Mouse (Mus musculus) adrenal gland, postnatal 14 days (tissue): ENCODE results near the gene Mylk. TPM values are rescaled to one million over a fixed set of nuclear protein-coding genes. Genes with fewer than 3 reads are reported as not detected.

Experiments
- DNase-seq: peaks from one replicate; pipeline ENCODE4 v3.0.0; 2021; ENCODE audit warnings: mixed read lengths
- total RNA-seq: library from RNA; stranded (reverse); gene quantifications from 2 replicates; pipeline ENCODE4 v1.2.3, GENCODE M21; 2021

Mylk gene
- total RNA-seq, 1 experiment from 2014 or later, result 47.3 TPM

DNA sequence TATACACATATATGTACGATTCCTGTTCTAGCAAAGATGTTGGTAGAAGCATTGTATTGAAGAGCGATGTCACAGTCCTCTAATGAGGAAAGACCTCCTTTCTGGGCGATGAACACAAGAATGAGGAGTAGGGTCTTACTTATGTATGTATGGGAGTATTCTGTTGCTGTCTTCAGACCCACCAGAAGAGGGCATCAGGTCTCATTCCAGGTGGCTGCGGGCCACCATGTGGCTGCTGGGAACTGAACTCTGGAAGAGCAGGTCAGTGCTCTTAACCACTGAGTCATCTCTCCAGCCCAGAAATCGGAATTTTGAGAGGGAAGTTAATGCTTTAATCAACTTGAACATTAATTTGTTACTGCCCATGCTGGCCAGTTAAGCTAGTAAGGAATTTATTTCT, 279.3 kb downstream of the Mylk start:
- no peak for DNase-seq

DNA sequence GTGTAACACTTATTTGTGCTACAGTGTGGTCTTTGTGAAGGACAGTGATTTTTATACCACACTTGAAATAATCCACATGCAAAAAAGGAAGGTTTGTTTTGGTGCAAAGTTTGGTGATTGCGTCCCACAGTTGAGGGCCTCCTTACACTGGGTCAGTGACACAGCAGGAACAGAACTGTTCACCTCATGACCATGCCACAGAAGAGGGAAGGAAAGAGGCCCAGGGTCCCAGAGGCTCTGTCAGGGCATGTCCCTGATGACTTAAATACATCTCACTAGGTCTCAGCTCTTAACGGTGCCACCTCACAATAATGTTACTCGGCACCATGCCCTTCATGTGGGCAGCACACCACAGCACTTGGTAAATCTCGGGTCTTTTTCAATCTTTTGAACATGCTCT, 280.3 kb downstream of the Mylk start:
- DNase-seq, result no peak

GRCm38 (mm10) chr16:35033241-35033640, 288.2 kb downstream of the Mylk start:
- DNase-seq, result no peak

DNA sequence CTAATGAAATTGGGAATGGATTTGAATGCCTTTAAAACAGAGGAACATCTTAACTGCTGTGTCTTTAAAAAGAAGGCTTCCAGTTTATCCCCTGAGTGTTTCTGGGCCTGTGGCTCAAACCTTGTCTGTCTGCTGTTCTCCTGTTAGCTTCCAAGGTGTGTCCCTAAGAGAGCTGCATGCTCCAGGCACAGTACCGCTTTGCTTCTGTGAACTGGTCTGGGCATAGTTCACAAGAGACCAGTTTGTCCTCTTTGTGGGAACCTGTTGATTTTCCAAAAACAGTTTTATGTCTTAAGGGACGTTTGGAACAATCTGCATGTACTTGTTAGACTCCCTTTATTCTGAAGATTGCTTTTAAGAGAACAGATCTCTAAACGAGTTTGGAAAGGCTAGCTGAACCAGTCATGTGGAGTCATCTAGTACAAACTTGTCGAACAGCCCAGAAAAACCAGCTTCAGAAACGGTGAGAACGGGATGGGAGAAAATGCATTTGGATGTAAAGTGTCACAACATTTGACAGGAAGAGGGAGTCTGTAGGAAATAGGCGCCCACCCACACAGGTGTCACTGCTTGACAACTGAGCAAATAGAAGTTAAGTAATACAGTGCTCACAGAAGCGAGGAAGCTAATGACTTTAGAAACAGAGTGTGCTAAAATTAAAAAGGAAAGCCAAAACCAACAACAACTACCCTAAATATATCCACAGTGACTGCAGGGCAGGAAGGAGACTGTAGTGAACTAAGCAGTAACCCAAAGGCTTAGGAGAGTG, 289.0 kb downstream of the Mylk start:
- DNase-seq, result no peak

- no peak for DNase-seq
Measured at GRCm38 (mm10) chr16:35034971-35035370, 290.0 kb downstream of the Mylk start.

DNA sequence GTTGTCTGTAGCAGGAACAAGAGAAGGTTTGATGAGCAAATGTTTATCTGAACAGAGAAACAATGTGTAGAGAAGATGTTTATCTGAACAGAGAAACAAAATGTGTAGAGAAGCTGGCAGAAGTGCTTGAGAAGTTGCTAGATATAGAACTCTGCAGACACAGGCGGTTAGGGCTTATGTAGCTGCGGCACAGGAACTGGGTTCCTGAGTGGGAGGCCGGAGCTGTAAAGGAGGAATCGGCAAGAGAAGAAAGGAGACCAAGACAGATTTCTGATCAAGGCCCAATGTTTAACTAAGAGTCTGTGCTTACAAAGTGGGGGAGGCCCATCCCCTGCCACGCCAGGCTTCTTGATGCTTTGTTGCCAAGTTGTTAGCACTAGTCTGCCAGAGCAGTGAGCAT, 291.7 kb downstream of the Mylk start:
- DNase-seq, result no peak

DNA sequence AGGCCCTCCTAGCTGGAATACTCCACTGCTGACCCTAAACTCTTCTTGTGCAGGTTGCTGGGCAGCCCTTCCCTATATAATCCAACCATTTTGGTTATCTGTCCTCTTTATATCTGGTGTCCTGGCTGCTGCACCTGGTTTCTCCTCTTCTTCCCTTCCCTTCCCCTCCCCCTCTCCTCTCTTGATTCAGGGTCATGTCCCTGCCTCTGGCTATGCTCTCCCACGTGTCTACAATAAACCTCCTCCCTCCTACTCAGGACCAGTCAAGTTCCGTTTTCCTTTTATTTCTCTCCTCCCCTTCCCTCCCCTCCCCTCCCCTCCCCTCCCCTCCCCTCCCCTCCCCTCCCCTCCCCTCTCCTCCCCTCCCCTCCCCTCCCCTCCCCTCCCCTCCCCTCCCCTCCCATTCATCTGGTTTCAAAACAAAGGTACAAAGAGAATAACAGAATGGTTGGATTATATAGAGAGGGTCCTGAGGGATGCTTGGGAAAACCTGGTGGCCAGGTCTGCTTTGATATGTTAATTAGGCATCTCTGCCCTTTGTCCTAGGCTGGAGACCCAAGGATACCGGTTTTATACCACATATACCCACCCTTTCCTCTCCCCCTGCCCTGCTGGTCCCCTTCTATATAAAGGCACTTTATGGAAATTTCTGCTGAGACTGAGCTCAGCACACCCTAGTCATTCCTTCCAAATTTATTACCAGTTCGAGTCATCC, 293.5 kb downstream of the Mylk start:
- no peak for DNase-seq

- no peak for DNase-seq
Measured at GRCm38 (mm10) chr16:35040154-35040553, 295.1 kb downstream of the Mylk start.

DNA sequence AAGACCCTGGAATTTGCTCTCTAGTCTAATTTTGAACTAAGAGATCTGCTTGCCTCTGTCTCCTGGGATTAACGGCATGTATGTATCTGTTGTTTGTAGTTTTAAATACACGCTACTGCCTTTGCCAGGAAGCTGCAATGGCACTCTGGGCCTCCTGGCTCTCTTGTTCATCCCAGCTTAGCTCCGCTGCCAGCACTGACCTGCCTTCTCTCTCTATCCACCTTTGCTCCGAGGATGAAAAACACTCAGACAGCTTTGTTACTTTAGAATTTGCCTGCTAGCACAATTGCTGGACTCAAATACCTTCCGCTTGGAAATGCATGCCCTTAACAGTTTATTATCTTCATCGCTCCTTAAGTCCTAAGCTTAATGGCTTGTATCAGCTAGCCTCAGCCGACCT, 296.0 kb downstream of the Mylk start:
- DNase-seq, result no peak

DNA sequence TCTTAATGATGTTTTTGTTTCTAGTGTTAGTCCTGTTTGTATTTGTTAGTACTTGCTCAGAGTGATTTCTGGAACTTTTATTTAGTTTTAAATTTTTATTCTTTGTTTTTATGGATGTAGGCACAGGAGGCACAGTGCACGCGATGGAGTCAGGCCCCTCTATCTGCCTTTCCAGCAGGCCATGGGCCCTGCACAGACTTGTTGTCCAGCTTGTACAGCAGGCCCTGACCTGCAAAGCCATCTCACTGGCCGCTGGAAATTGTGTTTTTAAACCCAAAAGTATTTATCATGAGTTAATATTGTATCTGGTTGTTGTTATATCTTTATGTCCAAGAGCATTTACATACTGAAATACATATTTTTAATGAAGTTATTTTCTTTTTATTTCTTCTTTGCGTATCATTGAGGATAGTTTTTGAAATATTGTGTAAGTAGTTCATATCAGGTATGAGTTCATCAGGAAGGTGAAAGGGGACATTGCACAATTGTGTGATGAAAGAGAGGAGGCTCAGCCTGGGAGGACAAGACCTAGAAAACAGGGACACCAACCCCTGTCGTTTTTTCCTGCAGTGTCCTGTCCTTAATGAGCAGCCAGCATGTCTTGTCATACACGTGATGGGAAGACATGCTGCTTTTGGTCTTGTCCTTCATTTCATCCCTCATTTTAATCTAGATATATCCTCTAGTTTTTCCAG, 301.2 kb downstream of the Mylk start:
- DNase-seq, result no peak

DNA sequence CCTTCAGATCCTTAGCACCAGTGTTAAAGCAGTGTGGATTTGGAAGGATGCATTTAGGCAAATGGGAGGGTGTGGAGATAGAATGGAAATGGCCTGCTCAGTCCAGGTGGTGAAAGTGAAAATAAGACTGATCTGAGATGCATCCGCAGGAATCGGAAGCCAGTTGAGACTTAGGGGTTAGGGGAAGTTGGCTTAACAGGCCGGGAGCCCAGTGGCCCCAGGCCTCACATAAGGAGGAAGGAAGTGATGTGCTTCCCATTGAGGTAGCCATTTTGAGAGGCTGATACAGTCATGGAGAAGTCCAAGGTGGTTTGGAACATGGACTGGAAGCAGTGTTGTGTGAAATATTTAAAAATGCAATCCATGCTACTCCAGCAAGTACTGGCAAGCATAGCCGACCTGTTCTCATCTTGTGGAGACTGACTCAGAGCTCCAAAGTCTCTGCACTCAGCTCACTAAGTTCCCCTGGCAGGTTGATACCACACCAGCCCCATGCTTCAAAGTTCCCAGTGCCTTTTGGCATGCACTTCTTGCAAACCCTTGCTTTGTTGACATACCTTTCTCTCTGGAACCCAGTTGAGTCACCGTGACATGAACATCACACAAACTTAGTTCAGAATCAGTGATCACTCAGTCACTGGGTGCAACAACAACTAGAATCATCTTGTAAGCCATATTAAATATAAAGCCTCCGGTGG, 302.4 kb downstream of the Mylk start:
- no peak for DNase-seq

DNA sequence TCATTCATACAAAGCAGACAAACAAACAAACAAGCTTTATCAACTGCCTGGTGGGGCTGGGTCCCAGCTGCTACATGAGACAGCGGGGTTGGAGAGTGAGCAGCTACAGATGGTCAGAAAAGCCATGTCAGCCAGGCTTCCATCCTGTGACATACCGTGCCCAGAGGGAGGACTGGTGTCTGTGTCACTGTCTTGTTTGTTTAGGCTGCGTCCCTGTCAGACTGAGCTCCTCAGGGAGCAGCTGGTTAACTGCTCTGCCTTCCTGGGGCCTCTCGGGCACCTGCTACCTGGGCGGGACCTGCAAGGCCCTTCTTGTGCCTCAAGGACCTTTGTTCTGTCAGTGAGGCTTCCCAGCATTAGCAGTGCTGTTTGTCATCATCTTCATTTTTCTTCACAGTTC, 306.1 kb downstream of the Mylk start:
- DNase-seq, result no peak

Other genes starting within 250 kb of the Mylk start
- 12.9 and 20.7 TPM in 2 replicates for gene Kalrn, start 171.7 kb upstream of the Mylk start, total RNA-seq
- not detected in 2 replicates for gene Ropn1, start 95.3 kb upstream of the Mylk start, total RNA-seq
- gene Ccdc14, start 54.6 kb upstream of the Mylk start, total RNA-seq, result 4.2 and 4.5 TPM in 2 replicates